Mouse (Mus musculus) neural tube, embryonic 15.5 days (tissue): ENCODE results near the gene Gm597. TPM values are rescaled to one million over a fixed set of nuclear protein-coding genes. Genes with fewer than 3 reads are reported as not detected.

Experiments
- ATAC-seq: fragments of 200-750 bp; cut with Nextera tagmentation; 2 replicates; pipeline ENCODE4 v1.8.0; 2017; ENCODE audit warnings: mild to moderate bottlenecking, moderate TSS enrichment, moderate library complexity; ENCODE audit not compliant: low FRiP score
- H3K27ac ChIP-seq: fragments of 300-500 bp; sonication (generic); replicated peaks from 2 replicates; pipeline ENCODE4 v1.5.1; 2015; ENCODE audit warnings: mild to moderate bottlenecking, inconsistent platforms
- H3K27me3 ChIP-seq: fragments of 300-500 bp; sonication (generic); replicated peaks from 2 replicates; pipeline ENCODE4 v1.6.1; 2015; ENCODE audit warnings: inconsistent platforms
- H3K36me3 ChIP-seq: fragments of 300-500 bp; sonication (generic); 2 replicates; pipeline ENCODE4 v1.6.1; 2015; ENCODE audit warnings: inconsistent platforms
- H3K4me1 ChIP-seq: fragments of 300-500 bp; sonication (generic); 2 replicates; pipeline ENCODE4 v1.6.1; 2015; ENCODE audit warnings: inconsistent platforms
- H3K4me2 ChIP-seq: fragments of 300-500 bp; sonication (generic); 2 replicates; pipeline ENCODE4 v1.6.1; 2015; ENCODE audit warnings: inconsistent platforms, mild to moderate bottlenecking, moderate library complexity
- H3K4me3 ChIP-seq: fragments of 300-500 bp; sonication (generic); replicated peaks from 2 replicates; pipeline ENCODE4 v1.5.1; 2015; ENCODE audit warnings: mild to moderate bottlenecking, inconsistent platforms
- H3K9ac ChIP-seq: fragments of 300-500 bp; sonication (generic); replicated peaks from 2 replicates; pipeline ENCODE4 v1.6.1; 2015; ENCODE audit warnings: mild to moderate bottlenecking, inconsistent platforms
- H3K9me3 ChIP-seq: fragments of 300-500 bp; sonication (generic); replicated peaks from 2 replicates; pipeline ENCODE4 v1.6.1; 2016; ENCODE audit warnings: inconsistent platforms
- WGBS: fragments of 180-500 bp; shearing (Covaris S2); methylation state at CpG from one replicate; pipeline ENCODE4 v1.1.7; 2015; ENCODE audit warnings: mixed read lengths; 5-methylcytosine and 5-hydroxymethylcytosine counted together
- polyA plus RNA-seq: library from polyadenylated mRNA; unstranded; fragments of >200 nt; fragmentation: Nextera tagmentation; extraction: Ambion mirVana; gene quantifications from 2 replicates; pipeline ENCODE4 v1.2.1, GENCODE M21; 2015

The Gm597 gene
- polyA plus RNA-seq = not detected in 2 replicates

- Histone ChIP-seq H3K9me3 (no peaks in the 10 kb centered on the region), H3K9ac (no peak within 1 kb of the TSS), H3K36me3 (no peaks in the 10 kb centered on the region), H3K4me1 (no peaks in the 10 kb centered on the region), H3K27ac (no peak within 1 kb of the TSS), H3K4me2 (no peak within 1 kb of the TSS), H3K27me3 (no peaks in the 10 kb centered on the region), H3K4me3 (no peak within 1 kb of the TSS)
- ATAC-seq = no peak
These were observed at the start of gene Gm597 for GRCm38 (mm10) chr1:28780152-28780551. Gene Gm597 (minus strand): TSS chr1:28780252.

GRCm38 (mm10) chr1:28807689-28808088 lies 27.6 kb upstream of the Gm597 start:
- no peaks in the 10 kb centered on the region for H3K36me3 ChIP-seq
- H3K9me3 ChIP-seq = no peaks in the 10 kb centered on the region
- no peak for ATAC-seq
- H3K27ac ChIP-seq = no peak overlapping the region
- WGBS = 94% methylated on average over 1 of the region's 1 CpGs
- no peaks in the 10 kb centered on the region for H3K27me3 ChIP-seq
- no peak overlapping the region for H3K4me3 ChIP-seq
- no peaks in the 10 kb centered on the region for H3K4me1 ChIP-seq
- no peak overlapping the region for H3K9ac ChIP-seq
- H3K4me2 ChIP-seq = no peak overlapping the region

- H3K4me2 ChIP-seq = no peak overlapping the region
- no peaks in the 10 kb centered on the region for H3K4me1 ChIP-seq
- no peak for ATAC-seq
- H3K36me3 ChIP-seq = no peaks in the 10 kb centered on the region
- H3K27ac ChIP-seq = no peak overlapping the region
- H3K4me3 ChIP-seq = no peak overlapping the region
- no peaks in the 10 kb centered on the region for H3K9me3 ChIP-seq
- H3K9ac ChIP-seq = no peak overlapping the region
- H3K27me3 ChIP-seq = no peaks in the 10 kb centered on the region
These were observed 26.6 kb upstream of the Gm597 start for GRCm38 (mm10) chr1:28806618-28807017.

- Histone ChIP-seq H3K9me3 (no peaks in the 10 kb centered on the region), H3K27me3 (no peaks in the 10 kb centered on the region), H3K4me3 (no peak overlapping the region), H3K4me2 (no peak overlapping the region), H3K4me1 (no peaks in the 10 kb centered on the region), H3K9ac (no peak overlapping the region), H3K36me3 (no peaks in the 10 kb centered on the region), H3K27ac (no peak overlapping the region)
- ATAC-seq = no peak
- WGBS = 84% methylated on average over 14 of the region's 14 CpGs
These were observed 20.8 kb upstream of the Gm597 start for GRCm38 (mm10) chr1:28800881-28801280.
